Mouse (Mus musculus): ENCODE measurements around the gene B3gnt5.
"Not testable (repeated sequence)": the region's sequence is repeated elsewhere in the genome, so short reads cannot be mapped to it uniquely, and the experiment has no call there.

The B3gnt5 gene

DNA sequence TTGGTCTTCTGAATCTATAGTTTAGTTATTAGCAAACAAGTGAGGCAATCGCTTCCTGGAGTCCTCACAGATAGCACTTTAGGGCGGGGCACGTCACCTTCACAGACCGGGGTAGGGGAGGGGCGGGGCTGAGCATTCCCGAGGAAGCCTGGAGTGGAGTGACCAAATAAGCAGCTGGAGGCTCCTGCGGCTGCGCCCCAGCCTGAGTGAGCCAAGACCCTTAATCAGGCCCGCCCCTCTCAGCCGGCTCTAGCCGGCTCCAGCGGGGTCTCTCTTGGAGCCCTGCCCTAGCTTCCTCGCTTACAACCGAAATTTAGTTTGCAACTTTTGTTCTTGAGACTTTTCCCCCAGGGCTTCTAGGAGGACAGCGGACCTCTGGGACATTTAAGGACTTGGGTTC lies at the start of gene B3gnt5:
TSS of gene B3gnt5 (plus strand) at position 135 of the 400 bp plus-strand sequence.
- peak; percentile 48 for DNase-seq (ENCODE audit: low spot score)

DNA sequence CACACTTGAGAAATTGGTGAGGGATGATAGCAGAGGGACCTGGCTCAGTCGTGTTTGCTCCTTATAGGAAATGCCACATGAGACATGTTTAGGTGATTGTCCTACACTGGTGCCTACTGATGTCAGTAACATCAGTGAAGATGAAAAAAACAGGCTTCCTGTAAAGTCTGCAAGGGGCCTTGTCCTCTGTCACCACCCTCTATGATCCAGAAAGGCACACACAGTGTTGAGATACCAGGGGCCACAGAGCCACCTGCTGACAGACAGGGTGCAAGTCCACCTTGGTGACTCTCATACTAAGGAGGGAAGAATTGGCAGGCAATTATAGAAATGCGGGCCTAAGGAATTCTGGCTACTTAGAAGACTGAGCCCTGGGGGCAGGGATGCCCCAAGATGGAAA lies 39.0 kb upstream of the B3gnt5 start:
- DNase-seq (ENCODE audit: low spot score) = no peak

DNA sequence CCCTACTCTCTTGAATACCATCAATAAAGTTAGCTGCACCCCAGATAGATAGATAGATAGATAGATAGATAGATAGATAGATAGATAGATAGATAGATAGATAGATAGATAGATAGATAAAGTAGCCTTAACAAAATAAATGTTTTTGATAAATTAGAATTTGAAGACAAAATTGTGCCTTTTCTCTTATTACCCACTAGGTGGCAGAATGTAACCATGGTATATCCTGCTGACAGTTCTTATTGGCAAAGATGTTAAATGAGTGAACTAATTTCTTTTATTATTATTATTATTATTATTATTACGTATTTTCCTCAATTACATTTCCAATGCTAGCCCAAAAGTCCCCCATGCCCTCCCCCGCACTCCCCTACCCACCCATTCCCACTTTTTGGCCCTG lies 35.9 kb upstream of the B3gnt5 start:
- not testable (repeated sequence) for DNase-seq (ENCODE audit: low spot score)

DNA sequence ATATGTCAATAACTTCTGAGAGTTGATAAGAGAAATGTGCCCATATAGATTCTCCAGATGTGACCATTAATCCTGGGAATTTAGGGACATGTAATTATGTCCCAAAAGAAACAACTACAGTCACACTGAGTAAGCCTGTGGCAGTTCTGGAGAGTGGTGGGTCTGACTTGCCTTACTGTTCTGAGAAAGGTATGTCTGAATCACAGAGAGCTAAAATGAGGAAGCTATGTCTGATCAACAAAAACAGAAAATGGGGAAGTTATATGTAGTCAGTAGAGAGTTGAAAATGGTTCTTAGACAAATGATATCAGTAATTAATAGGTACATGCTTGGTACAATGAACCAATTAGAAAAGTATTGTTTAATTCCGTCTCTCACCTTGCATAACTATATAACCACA lies 27.1 kb upstream of the B3gnt5 start:
- no peak for DNase-seq (ENCODE audit: low spot score)

DNA sequence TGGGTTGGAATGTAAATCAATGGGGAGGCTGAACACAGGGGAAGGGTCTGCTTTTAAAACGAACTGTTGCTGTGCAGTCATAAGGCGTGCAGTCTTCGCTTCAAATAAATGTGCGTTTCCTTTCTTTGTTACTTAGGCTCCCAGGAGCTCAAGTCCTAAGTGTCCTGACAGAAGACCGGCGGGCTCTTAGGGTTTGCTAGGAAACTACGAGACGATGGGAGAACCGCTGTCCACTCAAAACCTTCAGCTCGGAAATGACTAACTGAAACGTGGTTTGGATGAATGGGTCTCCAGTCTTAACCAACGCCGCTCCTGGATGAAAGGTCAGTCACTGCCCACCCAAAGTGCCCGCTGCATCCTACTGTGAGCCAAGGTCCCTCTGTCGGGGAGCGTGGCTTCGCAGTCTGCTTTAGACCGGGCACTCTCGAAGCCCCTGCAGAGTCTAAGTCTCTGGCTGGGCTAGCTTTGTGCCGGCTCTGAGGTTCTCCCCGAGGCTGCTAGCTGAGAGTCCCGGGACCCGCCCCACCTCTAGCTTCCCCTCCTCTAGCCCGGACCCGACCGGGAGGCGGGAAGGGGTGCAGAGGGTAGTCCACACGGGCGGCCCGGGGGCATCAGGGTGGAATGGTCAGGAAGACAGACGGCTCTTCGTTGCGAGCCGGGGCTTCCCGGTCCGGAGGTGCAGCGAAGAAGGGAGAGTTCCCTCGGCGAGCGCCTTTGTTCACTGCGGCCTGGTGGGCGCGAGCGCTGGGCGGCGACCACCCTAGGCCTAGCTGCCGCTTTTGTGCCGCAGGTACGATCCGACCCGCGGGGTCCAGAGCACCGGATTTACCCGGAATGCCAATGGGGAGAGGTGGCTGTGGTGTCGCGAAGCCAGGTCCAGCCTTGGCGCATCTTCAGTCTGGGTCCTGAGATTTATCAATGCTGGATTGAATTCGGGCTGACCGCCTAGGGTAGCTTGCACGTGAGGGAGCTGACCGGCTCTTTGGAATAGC lies 793 bp downstream of the B3gnt5 start:
- peak; percentile 13 for DNase-seq (ENCODE audit: low spot score)

DNA sequence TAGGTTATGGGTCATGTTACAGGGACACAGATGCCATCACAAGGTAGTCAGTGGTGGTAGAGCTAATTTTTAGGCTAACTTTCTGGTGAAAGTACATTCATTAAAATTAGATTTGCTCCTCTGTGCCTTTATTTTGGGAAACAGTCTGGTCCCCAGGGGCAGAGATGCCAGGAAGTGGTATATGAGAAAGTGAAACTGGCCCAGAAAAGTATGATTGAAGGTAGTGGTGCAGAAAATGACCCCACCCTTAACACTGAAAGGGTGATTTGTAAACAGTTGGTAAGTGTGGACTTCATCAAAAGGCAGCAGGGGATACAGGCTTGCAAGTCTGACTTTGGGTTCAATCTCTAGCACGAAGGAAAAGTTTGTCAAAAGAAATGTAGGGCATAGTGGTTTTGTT lies 1.7 kb downstream of the B3gnt5 start:
- peak; percentile 27 for DNase-seq (ENCODE audit: low spot score)

DNA sequence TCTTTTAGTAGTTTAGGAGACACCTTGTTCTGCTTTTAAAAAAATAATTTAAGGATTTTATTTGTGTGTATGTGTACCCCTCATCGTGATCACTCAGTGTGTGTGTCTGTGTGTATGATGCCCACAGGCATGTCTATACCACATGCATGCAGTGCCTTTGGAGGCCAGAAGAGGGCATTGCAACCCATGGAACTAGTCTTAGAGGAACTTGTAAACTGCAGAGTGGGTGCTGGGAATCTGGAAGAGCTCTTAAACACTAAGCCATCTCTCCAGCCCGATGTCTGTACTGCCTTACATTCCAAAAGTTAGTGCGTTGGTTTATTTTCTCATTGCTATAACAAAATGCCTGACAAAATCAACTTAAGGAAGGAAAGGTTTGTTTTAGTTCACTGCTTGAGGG lies 6.1 kb downstream of the B3gnt5 start:
- no peak for DNase-seq (ENCODE audit: low spot score)

DNA sequence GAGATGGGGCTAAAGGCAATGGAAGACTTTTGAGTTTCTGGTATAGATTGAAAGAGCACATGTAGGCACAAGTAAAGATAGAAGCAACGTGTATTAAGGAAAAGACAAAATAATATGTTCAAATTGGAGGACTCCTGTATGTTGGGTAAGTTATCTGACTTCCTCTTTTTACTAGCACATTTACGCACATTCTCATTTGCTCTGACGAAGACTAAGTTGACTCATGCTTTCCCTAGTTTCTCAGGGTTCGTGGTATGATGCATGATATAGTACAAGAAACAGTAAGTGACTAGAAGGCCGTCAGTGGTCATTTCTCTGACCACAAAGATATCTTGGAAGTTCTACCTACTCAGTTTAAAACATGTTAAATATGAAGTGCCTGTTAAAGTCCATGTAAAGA lies 8.0 kb downstream of the B3gnt5 start:
- DNase-seq (ENCODE audit: low spot score) = no peak

DNA sequence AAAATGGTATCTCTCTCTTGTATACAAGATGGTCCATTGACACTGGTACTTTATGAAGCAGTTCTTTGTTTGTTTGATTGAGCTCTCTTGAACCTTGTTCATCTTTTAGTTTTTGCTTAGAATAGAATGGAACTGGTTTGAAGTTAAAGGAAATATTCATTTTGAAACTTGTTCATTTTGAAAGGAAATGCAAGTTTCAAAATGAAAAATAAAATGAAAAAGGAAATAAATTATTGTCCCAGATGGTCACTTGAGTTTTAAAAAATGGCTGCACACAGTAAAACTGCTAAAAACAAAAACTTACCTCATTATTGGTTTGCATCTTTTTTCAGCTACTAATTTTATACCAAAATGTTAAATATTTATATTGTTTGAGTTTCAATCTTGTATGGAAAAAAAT lies 12.0 kb downstream of the B3gnt5 start:
- no peak for DNase-seq (ENCODE audit: low spot score)

DNA sequence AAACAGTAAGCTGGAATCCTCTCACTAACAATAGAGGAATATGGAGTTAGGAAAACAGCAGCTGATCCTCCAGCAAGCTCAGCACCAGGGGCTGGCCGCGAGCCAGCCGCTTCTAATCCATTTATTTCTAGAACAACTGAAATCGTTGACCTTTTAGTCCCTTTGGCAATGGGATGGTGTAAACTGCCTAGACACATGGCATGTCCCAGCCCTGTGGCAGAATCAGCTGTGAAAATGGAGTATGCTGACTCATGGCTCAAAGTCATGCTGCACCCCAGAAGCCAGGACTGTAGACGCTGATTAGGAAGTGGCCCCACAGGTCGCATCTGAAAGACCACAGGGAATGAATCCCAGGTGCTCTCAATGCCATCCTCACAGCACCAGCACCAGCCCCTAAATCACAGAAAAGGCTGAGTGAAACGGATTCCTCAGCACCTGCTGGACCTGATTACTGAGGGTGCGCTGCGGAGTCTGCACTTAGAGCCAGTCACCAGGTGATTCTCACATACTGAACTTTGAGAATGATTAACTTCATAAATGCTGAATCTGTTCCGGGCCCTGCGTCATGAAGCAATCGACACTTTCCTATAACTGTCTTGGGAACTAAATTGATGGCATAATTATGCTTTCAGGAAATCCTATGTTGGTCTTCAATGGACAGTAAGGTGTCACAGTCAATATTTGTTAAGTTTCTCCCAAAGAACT lies 26.5 kb downstream of the B3gnt5 start:
- no peak for DNase-seq (ENCODE audit: low spot score)

DNA sequence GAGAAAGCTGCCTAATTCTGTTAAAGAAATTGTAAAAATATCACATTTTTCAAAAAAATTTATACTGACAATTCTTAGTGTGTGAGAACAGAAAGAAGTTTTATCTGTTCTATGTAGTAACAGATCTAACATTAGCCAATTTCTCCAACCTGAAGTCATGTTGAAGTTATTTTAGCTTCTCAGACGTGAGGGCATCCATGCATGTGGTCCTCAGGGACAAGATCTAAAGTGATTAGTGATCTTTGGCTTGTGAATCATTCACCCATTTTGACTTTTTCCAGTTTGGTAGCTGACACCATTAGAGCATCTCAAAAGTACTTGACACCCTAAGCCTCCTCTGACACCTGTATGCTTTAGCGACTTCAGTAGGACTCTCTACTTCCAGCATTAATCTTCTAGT lies 29.9 kb downstream of the B3gnt5 start:
- no peak for DNase-seq (ENCODE audit: low spot score)

DNA sequence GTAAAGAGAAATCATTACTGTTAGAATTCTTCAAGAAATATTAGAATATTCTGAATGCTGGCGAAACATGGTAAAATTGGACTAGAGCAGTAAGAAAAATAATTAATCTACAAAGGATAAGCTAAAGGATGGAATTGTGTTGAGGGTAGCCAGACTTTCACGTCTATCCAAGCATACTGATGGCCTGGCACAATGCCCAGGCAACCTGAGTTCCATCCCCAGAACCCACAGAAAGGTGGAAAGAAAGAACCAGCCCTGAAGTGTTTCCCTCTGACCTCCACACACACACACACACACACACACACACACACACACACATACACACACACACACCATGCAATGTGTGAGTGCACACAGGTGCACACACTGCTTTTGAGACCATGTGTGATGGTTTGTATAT lies 58.8 kb downstream of the B3gnt5 start:
- no peak for DNase-seq (ENCODE audit: low spot score)

All from T-cell, adult 2 months (primary cell).